Mouse (Mus musculus): ENCODE results near the gene Gm11027. TPM values are rescaled to one million over a fixed set of nuclear protein-coding genes. Genes with fewer than 3 reads are reported as not detected.
A peak's percentile ranks its signal among the peaks of the same experiment; 100 is the strongest.

The Gm11027 gene
- polyA plus RNA-seq, 1 experiment from 2014 or later, result not detected

DNA sequence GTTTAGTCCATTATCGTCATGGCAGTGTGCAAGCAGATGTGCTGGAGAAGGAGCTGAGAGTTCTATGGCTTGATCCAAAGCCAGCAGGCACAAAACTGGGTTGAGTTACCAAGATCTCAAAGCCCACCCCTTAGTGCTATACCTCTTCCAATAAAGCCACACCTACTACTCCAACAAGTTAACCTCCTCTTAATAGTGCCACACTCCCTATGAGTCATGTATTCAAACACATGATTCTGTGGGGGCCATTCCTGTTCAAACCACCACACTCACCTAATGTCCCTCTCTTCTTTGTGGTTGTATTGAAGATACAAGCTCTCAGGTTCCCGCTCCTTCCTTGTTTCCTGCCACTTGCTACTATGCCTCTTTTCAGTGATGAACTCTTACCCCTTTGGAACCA lies 24.7 kb downstream of the Gm11027 start:
- TF ChIP-seq CTCF (IDR thresholded peaks at IDR 0.05; ENCODE audit: low read depth), result no peak
- H3K4me1 ChIP-seq (replicated peaks; ENCODE audit: control insufficient read depth, insufficient read depth, low read length), result no peaks in the 10 kb centered on the region
- no peak overlapping the region for H3K9ac ChIP-seq (ENCODE audit: low read depth, low read length)
- WGBS, result 49% methylated on average over 2 of the region's 2 CpGs
- 0 out of 2 replicates have a peak overlapping the region, but pooled peaks have one; percentile 13 for H3K4me2 ChIP-seq (replicated peaks; ENCODE audit: low read depth)
- no peak overlapping the region for H3K4me3 ChIP-seq (ENCODE audit: low read depth, low read length)
- ATAC-seq, result peak; percentile 73
- no peak overlapping the region for H3K27ac ChIP-seq (ENCODE audit: low read depth, low read length)
- no peaks in the 10 kb centered on the region for H3K36me3 ChIP-seq (ENCODE audit: control insufficient read depth, insufficient read depth)
- H3K9me3 ChIP-seq (ENCODE audit: control insufficient read depth), result no peaks in the 10 kb centered on the region
- no peaks in the 10 kb centered on the region for H3K27me3 ChIP-seq (replicated peaks; ENCODE audit: control insufficient read depth, insufficient read depth, low read length)

DNA sequence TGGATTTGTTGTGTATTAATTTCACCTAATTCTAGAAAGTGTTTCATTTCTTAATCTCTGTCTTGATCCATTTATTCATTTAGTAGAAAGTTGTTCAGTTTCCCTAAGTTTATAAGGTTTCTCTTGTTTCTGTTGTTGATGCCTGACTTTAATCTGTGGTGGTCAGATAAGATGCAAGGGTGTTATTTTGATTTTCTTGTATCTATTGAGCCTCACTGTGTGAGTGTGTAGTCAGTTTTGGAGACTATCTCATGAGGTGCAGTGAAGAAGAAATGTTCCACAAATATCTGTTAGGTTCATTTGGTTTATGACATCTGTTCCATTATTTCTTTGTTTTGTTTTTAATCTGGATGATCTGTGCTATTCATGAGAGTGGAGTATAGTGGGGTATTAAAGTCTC lies 27.0 kb downstream of the Gm11027 start:
- Histone ChIP-seq H3K36me3 (ENCODE audit: control insufficient read depth, insufficient read depth) (no peaks in the 10 kb centered on the region), H3K9me3 (ENCODE audit: control insufficient read depth) (no peaks in the 10 kb centered on the region), H3K4me2 (replicated peaks; ENCODE audit: low read depth) (no peak overlapping the region), H3K4me3 (ENCODE audit: low read depth, low read length) (no peak overlapping the region), H3K4me1 (replicated peaks; ENCODE audit: control insufficient read depth, insufficient read depth, low read length) (no peaks in the 10 kb centered on the region), H3K27me3 (replicated peaks; ENCODE audit: control insufficient read depth, insufficient read depth, low read length) (no peaks in the 10 kb centered on the region), H3K9ac (ENCODE audit: low read depth, low read length) (no peak overlapping the region), H3K27ac (ENCODE audit: low read depth, low read length) (no peak overlapping the region)
- no peak for ATAC-seq
- no peak for TF ChIP-seq CTCF (IDR thresholded peaks at IDR 0.05; ENCODE audit: low read depth)

DNA sequence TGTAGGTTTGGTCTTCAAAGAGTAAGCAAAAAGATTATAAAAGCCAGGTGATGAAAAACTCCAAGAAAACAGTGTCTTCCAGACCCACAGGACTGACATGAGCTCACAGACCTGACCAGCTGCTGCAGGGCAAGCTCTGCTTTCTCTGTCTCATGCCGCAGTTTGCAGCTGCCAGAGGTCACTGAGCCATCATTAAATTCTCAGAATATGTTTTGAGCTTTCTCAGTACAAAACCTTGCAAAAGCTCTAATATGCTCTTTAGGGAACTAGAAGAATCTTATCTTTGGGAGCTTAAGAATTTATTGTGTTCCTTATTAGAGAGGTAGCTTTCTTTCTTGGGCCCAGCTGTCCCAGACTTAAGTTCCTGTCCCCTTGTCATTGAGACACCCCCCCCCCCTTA lies 30.9 kb downstream of the Gm11027 start:
- no peak for TF ChIP-seq CTCF (IDR thresholded peaks at IDR 0.05; ENCODE audit: low read depth)
- 41% methylated on average over 1 of the region's 1 CpGs for WGBS

GRCm38 (mm10) chr12:116307870-116308269 lies 32.7 kb downstream of the Gm11027 start:
- 91% methylated on average over 3 of the region's 3 CpGs for WGBS
- no peaks in the 10 kb centered on the region for H3K27me3 ChIP-seq (replicated peaks; ENCODE audit: control insufficient read depth, insufficient read depth, low read length)
- TF ChIP-seq CTCF (IDR thresholded peaks at IDR 0.05; ENCODE audit: low read depth), result no peak
- H3K27ac ChIP-seq (ENCODE audit: low read depth, low read length), result no peak overlapping the region
- H3K9me3 ChIP-seq (ENCODE audit: control insufficient read depth), result no peaks in the 10 kb centered on the region
- no peak overlapping the region for H3K4me3 ChIP-seq (ENCODE audit: low read depth, low read length)
- no peaks in the 10 kb centered on the region for H3K4me1 ChIP-seq (replicated peaks; ENCODE audit: control insufficient read depth, insufficient read depth, low read length)
- ATAC-seq, result no peak
- no peaks in the 10 kb centered on the region for H3K36me3 ChIP-seq (ENCODE audit: control insufficient read depth, insufficient read depth)
- no peak overlapping the region for H3K4me2 ChIP-seq (replicated peaks; ENCODE audit: low read depth)
- no peak overlapping the region for H3K9ac ChIP-seq (ENCODE audit: low read depth, low read length)

More for the DNA sequence above, 30.9 kb downstream of the Gm11027 start:
- H3K4me2 ChIP-seq (replicated peaks; ENCODE audit: low read depth), result no peak overlapping the region
- no peaks in the 10 kb centered on the region for H3K27me3 ChIP-seq (replicated peaks; ENCODE audit: control insufficient read depth, insufficient read depth, low read length)
- no peak overlapping the region for H3K4me3 ChIP-seq (ENCODE audit: low read depth, low read length)
- ATAC-seq, result no peak
- H3K4me1 ChIP-seq (replicated peaks; ENCODE audit: control insufficient read depth, insufficient read depth, low read length), result no peaks in the 10 kb centered on the region
- H3K36me3 ChIP-seq (ENCODE audit: control insufficient read depth, insufficient read depth), result no peaks in the 10 kb centered on the region
- H3K9me3 ChIP-seq (ENCODE audit: control insufficient read depth), result no peaks in the 10 kb centered on the region
- no peak overlapping the region for H3K9ac ChIP-seq (ENCODE audit: low read depth, low read length)
- H3K27ac ChIP-seq (ENCODE audit: low read depth, low read length), result no peak overlapping the region

GRCm38 (mm10) chr12:116308612-116309011 lies 33.4 kb downstream of the Gm11027 start:
- no peaks in the 10 kb centered on the region for H3K27me3 ChIP-seq (replicated peaks; ENCODE audit: control insufficient read depth, insufficient read depth, low read length)
- TF ChIP-seq CTCF (IDR thresholded peaks at IDR 0.05; ENCODE audit: low read depth), result no peak
- no peaks in the 10 kb centered on the region for H3K9me3 ChIP-seq (ENCODE audit: control insufficient read depth)
- ATAC-seq, result no peak
- no peak overlapping the region for H3K27ac ChIP-seq (ENCODE audit: low read depth, low read length)
- no peak overlapping the region for H3K9ac ChIP-seq (ENCODE audit: low read depth, low read length)
- H3K4me3 ChIP-seq (ENCODE audit: low read depth, low read length), result no peak overlapping the region
- H3K4me2 ChIP-seq (replicated peaks; ENCODE audit: low read depth), result no peak overlapping the region
- H3K36me3 ChIP-seq (ENCODE audit: control insufficient read depth, insufficient read depth), result no peaks in the 10 kb centered on the region
- no peaks in the 10 kb centered on the region for H3K4me1 ChIP-seq (replicated peaks; ENCODE audit: control insufficient read depth, insufficient read depth, low read length)
- WGBS, result 49% methylated on average over 2 of the region's 2 CpGs

- Histone ChIP-seq H3K27ac (ENCODE audit: low read depth, low read length) (no peak overlapping the region), H3K4me2 (replicated peaks; ENCODE audit: low read depth) (no peak overlapping the region), H3K4me1 (replicated peaks; ENCODE audit: control insufficient read depth, insufficient read depth, low read length) (no peaks in the 10 kb centered on the region), H3K27me3 (replicated peaks; ENCODE audit: control insufficient read depth, insufficient read depth, low read length) (no peaks in the 10 kb centered on the region), H3K9me3 (ENCODE audit: control insufficient read depth) (no peaks in the 10 kb centered on the region), H3K9ac (ENCODE audit: low read depth, low read length) (no peak overlapping the region), H3K36me3 (ENCODE audit: control insufficient read depth, insufficient read depth) (no peaks in the 10 kb centered on the region), H3K4me3 (ENCODE audit: low read depth, low read length) (no peak overlapping the region)
- WGBS, result 88% methylated on average over 1 of the region's 1 CpGs
- TF ChIP-seq CTCF (IDR thresholded peaks at IDR 0.05; ENCODE audit: low read depth), result no peak
- no peak for ATAC-seq
Observed at GRCm38 (mm10) chr12:116313816-116314215, 38.6 kb downstream of the Gm11027 start.

DNA sequence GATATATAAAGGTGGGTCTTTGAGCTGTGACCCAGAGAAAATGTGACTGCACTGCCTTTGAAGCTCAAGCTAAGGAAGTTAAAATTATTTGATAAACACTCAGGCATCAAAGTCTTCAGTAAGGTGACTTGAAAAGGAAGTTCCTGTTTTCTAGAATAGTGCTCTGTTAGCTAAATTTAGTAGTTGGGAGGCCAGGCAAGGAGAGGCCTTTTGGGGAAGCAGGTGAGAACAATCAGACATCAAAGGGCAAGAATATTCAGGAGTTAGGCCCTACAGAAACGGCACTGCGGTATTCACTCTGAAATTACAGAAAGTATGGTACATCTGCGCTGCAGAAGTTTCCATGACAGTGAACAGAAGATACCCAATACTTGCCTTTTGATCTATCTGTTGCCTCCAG lies 40.3 kb downstream of the Gm11027 start:
- Histone ChIP-seq H3K4me2 (replicated peaks; ENCODE audit: low read depth) (no peak overlapping the region), H3K27me3 (replicated peaks; ENCODE audit: control insufficient read depth, insufficient read depth, low read length) (no peaks in the 10 kb centered on the region), H3K9me3 (ENCODE audit: control insufficient read depth) (no peaks in the 10 kb centered on the region), H3K4me3 (ENCODE audit: low read depth, low read length) (no peak overlapping the region), H3K9ac (ENCODE audit: low read depth, low read length) (no peak overlapping the region), H3K4me1 (replicated peaks; ENCODE audit: control insufficient read depth, insufficient read depth, low read length) (no peaks in the 10 kb centered on the region), H3K36me3 (ENCODE audit: control insufficient read depth, insufficient read depth) (no peaks in the 10 kb centered on the region), H3K27ac (ENCODE audit: low read depth, low read length) (no peak overlapping the region)
- ATAC-seq, result no peak
- TF ChIP-seq CTCF (IDR thresholded peaks at IDR 0.05; ENCODE audit: low read depth), result no peak
- WGBS, result 76% methylated on average over 3 of the region's 3 CpGs

Measured in intestine, postnatal 0 days (tissue).